Mouse (Mus musculus) olfactory bulb, adult 2 months (tissue): ENCODE data around the gene Eea1. TPM values are rescaled to one million over a fixed set of nuclear protein-coding genes. Genes with fewer than 3 reads are reported as not detected.
"Not testable (repeated sequence)": the region's sequence is repeated elsewhere in the genome, so short reads cannot be mapped to it uniquely, and the experiment has no call there.

Experiments used
- H3K27ac ChIP-seq: fragments of 200-500 bp; 2 replicates; pipeline ENCODE4 v1.5.1; 2012; ENCODE audit warnings: low read depth, low read length; ENCODE audit not compliant: insufficient read depth
- H3K4me1 ChIP-seq: fragments of 200-500 bp; 2 replicates; pipeline ENCODE4 v1.6.1; 2012; ENCODE audit warnings: low read length; ENCODE audit not compliant: control insufficient read depth, insufficient read depth
- H3K4me3 ChIP-seq: fragments of 200-500 bp; 2 replicates; pipeline ENCODE4 v1.5.1; 2012; ENCODE audit warnings: mild to moderate bottlenecking, low read depth, low read length, moderate library complexity; ENCODE audit not compliant: insufficient read depth
- CTCF ChIP-seq: fragments of 200-500 bp; IDR thresholded peaks from 2 replicates; pipeline ENCODE4 v1.5.1; 2012; ENCODE audit warnings: low read depth, mild to moderate bottlenecking, low read length, moderate library complexity; ENCODE audit not compliant: insufficient read depth
- POLR2A ChIP-seq: fragments of 200-500 bp; IDR thresholded peaks from 2 replicates; pipeline ENCODE4 v1.6.1; 2012; ENCODE audit warnings: mild to moderate bottlenecking, low read depth, low read length, moderate library complexity; ENCODE audit not compliant: insufficient read depth
- WGBS: fragments of 180-500 bp; shearing (Covaris S2); methylation state at CpG from one replicate; pipeline ENCODE4 v1.1.7; 2018; 5-methylcytosine and 5-hydroxymethylcytosine counted together
- polyA plus RNA-seq: library from polyadenylated mRNA; stranded (reverse); fragments of >200 nt; gene quantifications from 2 replicates; pipeline ENCODE4 v1.2.4, GENCODE M21; 2012; ENCODE audit warnings: low replicate concordance; ENCODE audit not compliant: missing spikeins, insufficient read depth, insufficient read length

The Eea1 gene
- polyA plus RNA-seq, 1 experiment: not detected

DNA sequence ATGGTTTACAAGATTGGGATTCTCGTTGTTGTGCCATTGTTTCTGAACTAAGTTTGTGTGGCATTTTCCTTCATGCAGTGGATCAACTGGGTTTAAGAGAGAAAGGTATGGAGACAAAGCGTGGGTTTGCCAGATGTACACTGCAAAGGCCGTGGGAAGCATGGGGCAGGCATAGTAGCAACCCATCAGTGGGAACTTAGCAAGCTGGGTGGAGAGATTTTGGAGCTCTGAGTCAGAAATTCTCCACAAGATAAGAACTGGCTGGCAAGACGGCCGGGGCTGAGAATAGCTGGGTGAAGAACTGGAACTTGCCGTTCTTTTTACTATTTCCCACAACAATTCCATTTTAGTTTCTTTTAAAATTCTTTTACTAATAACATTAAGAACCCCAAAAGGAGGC lies 35.8 kb upstream of the Eea1 start:
- Histone ChIP-seq H3K27ac (no peak overlapping the region), H3K4me1 (no peaks in the 10 kb centered on the region; the same call in 1 of the 2 replicates), H3K4me3 (no peak overlapping the region)
- no peak for TF ChIP-seq CTCF
- no peak for TF ChIP-seq POLR2A
- 54% methylated on average over 6 of the region's 6 CpGs for WGBS

DNA sequence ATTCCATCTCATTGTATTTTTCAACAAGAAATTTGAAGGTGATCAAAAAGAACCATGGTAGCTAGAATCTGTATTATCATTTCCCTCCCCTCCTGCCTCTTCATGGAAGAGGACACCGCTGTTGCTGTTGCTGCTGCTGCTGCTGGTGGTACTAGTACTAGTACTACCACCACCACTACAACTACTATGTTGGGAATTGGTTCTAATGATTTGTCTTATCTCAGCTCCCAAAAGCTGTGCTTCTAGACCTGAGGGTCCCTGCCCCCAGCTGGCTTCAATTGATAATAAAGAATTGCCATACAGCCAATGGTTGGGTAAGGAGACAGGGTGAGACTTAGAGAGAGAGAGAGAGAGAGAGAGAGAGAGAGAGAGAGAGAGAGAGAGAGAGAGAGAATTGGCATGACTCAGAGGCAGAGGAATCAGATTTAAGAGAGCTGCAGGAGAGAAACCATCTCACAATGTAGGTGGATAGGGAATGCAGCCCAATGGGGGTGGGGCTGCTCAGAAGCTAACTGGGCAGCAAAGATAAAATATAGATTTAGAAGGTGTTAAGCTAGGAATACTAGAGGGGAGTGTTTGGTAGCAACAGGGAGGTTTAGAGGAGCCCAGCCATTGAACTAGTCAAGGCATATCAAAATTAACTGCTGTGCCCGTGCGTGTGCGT lies 31.1 kb upstream of the Eea1 start:
- Histone ChIP-seq H3K4me1 (no peaks in the 10 kb centered on the region), H3K4me3 (no peak overlapping the region), H3K27ac (no peak overlapping the region)
- 98% methylated on average over 4 of the region's 4 CpGs for WGBS
- no peak for TF ChIP-seq CTCF
- no peak for TF ChIP-seq POLR2A

DNA sequence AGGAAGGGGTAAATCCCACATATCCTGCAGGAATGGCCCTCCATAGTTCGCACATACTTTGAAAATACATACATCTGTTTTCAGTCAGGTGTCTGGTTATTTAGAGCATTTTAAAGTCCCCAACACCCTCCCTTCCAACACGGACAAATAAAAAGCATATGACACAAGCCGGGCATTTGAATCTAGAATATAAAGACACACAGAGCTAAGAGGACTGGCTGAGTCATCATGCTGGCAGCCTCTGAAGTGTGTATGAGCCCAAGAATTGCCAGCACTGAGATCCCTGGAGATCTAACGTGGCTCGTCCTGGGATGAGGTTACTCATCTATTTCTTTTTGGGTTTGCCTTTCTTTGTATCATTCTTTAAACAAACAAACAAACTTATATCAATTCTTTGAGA lies 29.4 kb upstream of the Eea1 start:
- WGBS: 59% methylated on average over 5 of the region's 5 CpGs
- TF ChIP-seq CTCF: no peak
- no peak for TF ChIP-seq POLR2A

DNA sequence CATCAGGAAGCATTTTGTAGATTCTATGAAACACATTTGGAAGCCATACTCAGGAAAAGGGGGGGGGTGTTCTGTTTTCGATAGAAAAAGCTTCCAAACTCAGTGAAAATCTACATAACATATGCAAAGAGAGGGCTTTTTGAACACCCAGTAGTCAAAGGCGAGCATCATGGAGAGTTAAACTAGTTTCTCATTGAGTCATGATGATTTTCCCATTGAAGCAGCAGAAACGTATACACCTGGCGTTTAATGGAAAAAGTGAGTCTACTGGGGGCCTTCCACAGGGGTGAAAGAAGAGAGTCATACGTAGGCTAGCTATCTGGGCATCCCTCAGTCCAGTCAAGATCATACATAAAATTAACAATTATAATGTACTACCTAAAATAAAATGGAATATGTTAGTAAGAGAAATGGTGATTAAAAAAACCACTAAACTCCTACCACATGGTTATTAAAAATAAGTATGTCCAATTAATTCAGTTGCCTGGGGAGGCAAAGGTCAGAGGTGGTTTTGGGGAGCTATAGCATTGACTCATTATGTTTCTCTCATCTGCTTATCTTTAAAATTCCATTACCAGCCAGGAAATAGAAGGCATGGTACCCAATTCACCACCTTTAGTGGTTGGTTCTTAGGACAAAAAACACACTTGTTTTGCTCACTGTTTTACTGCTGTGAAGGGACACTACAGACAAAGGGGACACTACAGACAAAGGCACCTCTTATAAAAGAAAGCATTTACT lies 25.8 kb upstream of the Eea1 start:
- 92% methylated on average over 5 of the region's 5 CpGs for WGBS
- Histone ChIP-seq H3K4me3 (no peak overlapping the region), H3K27ac (no peak overlapping the region), H3K4me1 (no peaks in the 10 kb centered on the region)
- no peak for TF ChIP-seq CTCF
- TF ChIP-seq POLR2A: no peak

More for the DNA sequence above, 29.4 kb upstream of the Eea1 start:
- no peak overlapping the region for H3K4me3 ChIP-seq
- no peaks in the 10 kb centered on the region for H3K4me1 ChIP-seq
- H3K27ac ChIP-seq: no peak overlapping the region

DNA sequence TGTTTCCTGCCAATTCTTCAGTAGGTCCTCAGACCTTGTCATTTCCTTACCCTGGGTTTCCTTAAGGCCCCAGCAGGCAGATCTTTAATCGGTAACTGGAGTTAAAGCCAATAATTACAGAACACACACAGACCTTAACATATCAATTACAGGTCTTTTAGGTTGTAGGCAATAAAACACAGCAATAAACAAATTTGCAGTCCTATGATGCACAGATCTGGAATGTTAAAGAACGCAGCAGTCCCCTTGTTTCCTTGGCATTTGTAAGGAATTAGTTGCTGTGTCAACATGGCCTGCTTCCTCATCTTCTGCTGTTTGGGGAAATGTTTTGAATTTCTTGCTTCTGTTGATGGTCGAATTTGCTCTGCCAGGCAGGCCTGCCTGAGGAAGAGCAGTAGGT lies 21.7 kb upstream of the Eea1 start:
- TF ChIP-seq POLR2A (no peak), CTCF (no peak)
- Histone ChIP-seq H3K27ac (no peak overlapping the region), H3K4me1 (no peaks in the 10 kb centered on the region), H3K4me3 (no peak overlapping the region)
- 42% methylated on average over 3 of the region's 3 CpGs for WGBS

DNA sequence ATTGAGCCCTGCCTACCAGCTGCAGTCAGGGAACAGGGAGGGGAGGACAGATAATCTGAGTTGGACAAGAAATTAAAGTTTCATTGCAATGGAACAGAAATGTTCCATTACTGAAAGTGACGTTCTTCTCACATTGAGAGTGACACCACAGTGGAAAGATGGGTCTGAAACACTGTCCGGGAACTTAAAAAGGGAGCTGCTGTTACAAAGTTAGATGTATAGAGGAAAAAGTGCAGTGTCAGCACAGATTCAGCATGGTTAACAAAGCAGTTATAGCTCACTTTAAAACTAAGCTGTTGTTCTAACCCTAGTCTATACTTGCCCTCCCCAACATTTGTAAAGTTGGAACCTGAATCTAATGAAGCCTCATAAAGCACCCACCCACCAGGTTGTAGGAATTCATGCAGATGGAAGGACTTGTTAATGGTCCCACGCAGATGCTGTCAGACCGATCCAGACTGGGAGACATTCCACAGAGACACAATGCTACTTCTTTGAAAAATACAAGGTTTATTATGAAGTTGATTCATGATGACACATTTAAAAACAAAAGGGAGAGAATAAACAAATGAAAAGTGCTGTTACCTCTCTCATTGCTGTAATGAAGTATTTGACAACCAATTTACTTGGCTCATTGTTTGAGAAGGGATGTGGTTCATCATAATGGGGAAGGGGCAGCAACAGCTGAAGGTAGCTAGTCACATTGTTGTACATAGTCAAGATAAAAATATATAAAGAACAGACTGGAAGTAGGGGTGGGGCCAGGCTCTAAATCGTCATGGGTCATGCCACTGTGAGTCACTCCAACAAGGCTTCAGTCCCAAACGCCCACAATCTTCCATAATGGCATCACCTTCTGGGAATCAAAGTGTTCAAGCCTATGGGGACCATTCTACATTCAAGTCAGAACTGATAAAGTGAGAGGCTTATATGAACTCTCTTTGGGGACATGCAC lies 16.9 kb upstream of the Eea1 start:
- no peaks in the 10 kb centered on the region for H3K4me1 ChIP-seq
- H3K27ac ChIP-seq: no peak overlapping the region
- no peak for TF ChIP-seq CTCF
- TF ChIP-seq POLR2A: no peak
- 83% methylated on average over 6 of the region's 6 CpGs for WGBS
- no peak overlapping the region for H3K4me3 ChIP-seq

DNA sequence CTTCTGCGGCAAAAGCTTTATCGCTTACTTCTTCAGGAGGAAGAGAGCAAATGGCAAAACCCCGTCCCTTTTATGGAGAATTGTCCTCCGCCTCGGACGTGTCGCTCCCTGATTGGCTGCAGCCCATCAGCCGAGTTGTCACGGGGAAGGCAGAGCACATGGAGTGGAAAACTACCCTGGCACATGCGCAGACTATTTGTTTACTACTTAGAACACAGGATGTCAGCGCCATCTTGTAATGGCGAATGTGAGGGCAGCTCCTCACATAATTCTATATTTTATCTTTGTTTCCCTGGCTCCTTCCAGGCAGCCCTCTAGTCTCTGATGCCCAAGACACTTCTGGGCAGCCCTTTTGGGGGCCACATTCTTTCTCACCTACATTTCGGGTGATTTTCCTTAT lies 6.8 kb upstream of the Eea1 start:
- H3K4me1 ChIP-seq, H3K4me3 ChIP-seq, H3K27ac ChIP-seq: not testable (repeated sequence)
- 92% methylated on average over 13 of the region's 13 CpGs for WGBS

DNA sequence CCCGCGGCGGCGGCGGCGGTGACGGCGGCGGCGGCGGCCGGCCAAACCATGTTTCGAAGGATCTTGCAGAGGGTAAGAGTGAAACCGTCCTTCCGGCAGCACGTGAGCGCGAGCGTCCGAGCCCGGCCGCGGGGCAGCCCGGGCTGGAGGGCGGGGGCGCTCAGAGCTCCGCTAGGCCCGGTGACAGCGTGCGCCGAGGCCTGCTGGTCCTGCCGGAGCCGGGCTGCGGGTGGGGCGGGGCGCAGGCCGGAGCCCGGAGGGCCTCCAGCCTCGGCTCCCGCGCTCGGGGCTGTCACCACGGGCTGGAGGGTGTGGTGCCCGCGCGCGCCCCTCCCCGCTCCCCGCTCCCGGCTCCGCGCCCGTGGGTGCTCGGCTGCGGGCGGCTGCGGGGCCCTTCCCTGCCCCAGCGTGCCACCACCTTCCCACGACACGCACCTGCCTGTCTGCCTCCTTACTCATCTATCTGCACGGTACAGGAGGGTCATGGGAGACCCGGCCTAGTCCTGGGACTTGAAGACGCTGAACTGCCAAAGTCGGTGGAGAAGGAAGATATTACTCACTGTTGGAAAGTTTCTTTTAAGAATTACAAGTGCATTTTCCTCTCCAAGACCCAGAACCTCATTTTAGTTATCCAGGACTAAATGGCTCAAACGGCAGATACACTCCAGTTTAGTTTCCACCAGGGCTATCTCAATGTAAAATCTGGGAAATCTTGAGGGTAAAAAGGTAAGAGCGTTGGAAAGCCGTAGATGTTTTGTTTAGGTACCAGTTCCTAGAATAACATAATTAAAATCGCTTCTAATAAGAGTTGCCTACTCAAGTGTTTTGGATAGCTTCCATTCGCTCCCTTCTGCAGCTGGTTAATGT lies 684 bp downstream of the Eea1 start:
- Histone ChIP-seq H3K27ac (no peak overlapping the region; the same call in 1 of the 2 replicates), H3K4me1 (no peaks in the 10 kb centered on the region), H3K4me3 (peak overlapping the region; percentile 77)
- TF ChIP-seq CTCF (no peak), POLR2A (no peak)
- WGBS: 2% methylated on average over 65 of the region's 69 CpGs
